Mouse (Mus musculus): ENCODE measurements around the gene Tsen34. TPM values are rescaled to one million over a fixed set of nuclear protein-coding genes. Genes with fewer than 3 reads are reported as not detected.

The Tsen34 gene
- total and polyA plus RNA-seq, 3 experiments, result 8.4 to 70.3 (median 17.0) TPM

GRCm38 (mm10) chr7:3666921-3667391, 25.7 kb upstream of the Tsen34 start:
- peaks cover 27% of the 10 kb centered on the region for H3K36me3 ChIP-seq (replicated peaks)
- TF ChIP-seq GATA2 (IDR thresholded peaks at IDR 0.05; ENCODE audit: borderline replicate concordance, low read depth, low read length) (no peak), TAL1 (conservative IDR thresholded peaks at IDR 0.05; ENCODE audit: low read depth, low read length) (no peak), POLR2AphosphoS5 (IDR thresholded peaks at IDR 0.05; ENCODE audit: insufficient replicate concordance, low read depth, low read length) (no peak), CTCF (IDR thresholded peaks at IDR 0.05; ENCODE audit: low read depth, low read length) (no peak), GATA1 (IDR thresholded peaks at IDR 0.05; ENCODE audit: borderline replicate concordance, low read length) (no peak)
- H3K4me3 ChIP-seq (ENCODE audit: low read depth, low read length), result peak overlapping the region; percentile 53; the same call in 1 of the 2 replicates
- H3K27me3 ChIP-seq (ENCODE audit: insufficient read depth, low read length), result peaks cover 4% of the 10 kb centered on the region; the same call in 1 of the 2 replicates
- no peak for DNase-seq (ENCODE audit: low spot score)
- H3K4me1 ChIP-seq (ENCODE audit: insufficient read depth, low read depth, low read length), result peaks cover 34% of the 10 kb centered on the region
- H3K9me3 ChIP-seq (replicated peaks), result no peaks in the 10 kb centered on the region
- ATAC-seq (ENCODE audit: extremely low read depth, insufficient number of reproducible peaks, low FRiP score, poor library complexity, severe bottlenecking), result no peak

GRCm38 (mm10) chr7:3674507-3675227, 18.0 kb upstream of the Tsen34 start:
- peak; percentile 95 for TF ChIP-seq CTCF (IDR thresholded peaks at IDR 0.05; ENCODE audit: low read depth, low read length)
- TF ChIP-seq GATA1 (IDR thresholded peaks at IDR 0.05; ENCODE audit: borderline replicate concordance, low read length), result no peak
- Histone ChIP-seq H3K36me3 (replicated peaks) (peaks cover 27% of the 10 kb centered on the region), H3K27me3 (ENCODE audit: insufficient read depth, low read length) (peaks cover 4% of the 10 kb centered on the region; the same call in 1 of the 2 replicates), H3K4me1 (ENCODE audit: insufficient read depth, low read depth, low read length) (peaks cover 7% of the 10 kb centered on the region; the same call in 1 of the 2 replicates), H3K4me3 (ENCODE audit: low read depth, low read length) (no peak overlapping the region), H3K9me3 (replicated peaks) (no peaks in the 10 kb centered on the region)
- peak; percentile 73 for ATAC-seq (ENCODE audit: extremely low read depth, insufficient number of reproducible peaks, low FRiP score, poor library complexity, severe bottlenecking)
- peak; percentile 53 for DNase-seq (ENCODE audit: low spot score)

GRCm38 (mm10) chr7:3675228-3675548, 17.5 kb upstream of the Tsen34 start:
- ATAC-seq (ENCODE audit: extremely low read depth, insufficient number of reproducible peaks, low FRiP score, poor library complexity, severe bottlenecking) (no peak), DNase-seq (ENCODE audit: low spot score) (no peak)
- Histone ChIP-seq H3K4me3 (ENCODE audit: low read depth, low read length) (no peak overlapping the region), H3K4me1 (ENCODE audit: insufficient read depth, low read depth, low read length) (peaks cover 7% of the 10 kb centered on the region; the same call in 1 of the 2 replicates), H3K27me3 (ENCODE audit: insufficient read depth, low read length) (peaks cover 4% of the 10 kb centered on the region; the same call in 1 of the 2 replicates), H3K36me3 (replicated peaks) (peaks cover 26% of the 10 kb centered on the region), H3K9me3 (replicated peaks) (no peaks in the 10 kb centered on the region)
- no peak for TF ChIP-seq POLR2AphosphoS5 (IDR thresholded peaks at IDR 0.05; ENCODE audit: insufficient replicate concordance, low read depth, low read length)
- no peak for TF ChIP-seq TAL1 (conservative IDR thresholded peaks at IDR 0.05; ENCODE audit: low read depth, low read length)
- TF ChIP-seq GATA2 (IDR thresholded peaks at IDR 0.05; ENCODE audit: borderline replicate concordance, low read depth, low read length), result no peak
- no peak for TF ChIP-seq GATA1 (IDR thresholded peaks at IDR 0.05; ENCODE audit: borderline replicate concordance, low read length)

- H3K36me3 ChIP-seq (replicated peaks), result peaks cover 32% of the 10 kb centered on the region
- DNase-seq (ENCODE audit: low spot score), result no peak
- TF ChIP-seq CTCF (IDR thresholded peaks at IDR 0.05; ENCODE audit: low read depth, low read length) (no peak), GATA1 (IDR thresholded peaks at IDR 0.05; ENCODE audit: borderline replicate concordance, low read length) (no peak), GATA2 (IDR thresholded peaks at IDR 0.05; ENCODE audit: borderline replicate concordance, low read depth, low read length) (no peak), TAL1 (conservative IDR thresholded peaks at IDR 0.05; ENCODE audit: low read depth, low read length) (no peak), POLR2AphosphoS5 (IDR thresholded peaks at IDR 0.05; ENCODE audit: insufficient replicate concordance, low read depth, low read length) (no peak)
- H3K4me1 ChIP-seq (ENCODE audit: insufficient read depth, low read depth, low read length), result peaks cover 7% of the 10 kb centered on the region; the same call in 1 of the 2 replicates
- no peak overlapping the region for H3K4me3 ChIP-seq (ENCODE audit: low read depth, low read length)
- ATAC-seq (ENCODE audit: extremely low read depth, insufficient number of reproducible peaks, low FRiP score, poor library complexity, severe bottlenecking), result no peak
- H3K27me3 ChIP-seq (ENCODE audit: insufficient read depth, low read length), result peaks cover under 1% of the 10 kb centered on the region; the same call in 1 of the 2 replicates
- H3K9me3 ChIP-seq (replicated peaks), result no peaks in the 10 kb centered on the region
These were observed 16.3 kb upstream of the Tsen34 start for GRCm38 (mm10) chr7:3676371-3676770.

- no peak for TF ChIP-seq TAL1 (conservative IDR thresholded peaks at IDR 0.05; ENCODE audit: low read depth, low read length)
- no peak for TF ChIP-seq CTCF (IDR thresholded peaks at IDR 0.05; ENCODE audit: low read depth, low read length)
- TF ChIP-seq GATA2 (IDR thresholded peaks at IDR 0.05; ENCODE audit: borderline replicate concordance, low read depth, low read length), result no peak
- no peak for TF ChIP-seq POLR2AphosphoS5 (IDR thresholded peaks at IDR 0.05; ENCODE audit: insufficient replicate concordance, low read depth, low read length)
- TF ChIP-seq GATA1 (IDR thresholded peaks at IDR 0.05; ENCODE audit: borderline replicate concordance, low read length), result no peak
- Histone ChIP-seq H3K4me3 (ENCODE audit: low read depth, low read length) (no peak within 1 kb of the TSS), H3K36me3 (replicated peaks) (peaks cover 38% of the 10 kb centered on the region), H3K4me1 (ENCODE audit: insufficient read depth, low read depth, low read length) (peaks cover 7% of the 10 kb centered on the region; the same call in 1 of the 2 replicates), H3K27me3 (ENCODE audit: insufficient read depth, low read length) (no peaks in the 10 kb centered on the region), H3K9me3 (replicated peaks) (no peaks in the 10 kb centered on the region)
- ATAC-seq (ENCODE audit: extremely low read depth, insufficient number of reproducible peaks, low FRiP score, poor library complexity, severe bottlenecking) (no peak), DNase-seq (ENCODE audit: low spot score) (no peak)
These were observed 15.3 kb upstream of the Tsen34 start, which contains the start of gene Tmc4 for GRCm38 (mm10) chr7:3677342-3677741. Gene Tmc4 (minus strand): TSS chr7:3677553.

- Histone ChIP-seq H3K36me3 (replicated peaks) (peaks cover 78% of the 10 kb centered on the region), H3K27me3 (ENCODE audit: insufficient read depth, low read length) (no peaks in the 10 kb centered on the region), H3K9me3 (replicated peaks) (no peaks in the 10 kb centered on the region), H3K4me3 (ENCODE audit: low read depth, low read length) (no peak overlapping the region), H3K4me1 (ENCODE audit: insufficient read depth, low read depth, low read length) (no peaks in the 10 kb centered on the region)
- ATAC-seq (ENCODE audit: extremely low read depth, insufficient number of reproducible peaks, low FRiP score, poor library complexity, severe bottlenecking), result no peak
- TF ChIP-seq TAL1 (conservative IDR thresholded peaks at IDR 0.05; ENCODE audit: low read depth, low read length), result no peak
- DNase-seq (ENCODE audit: low spot score), result no peak
These were observed 8.6 kb upstream of the Tsen34 start for GRCm38 (mm10) chr7:3683908-3684550.
